Mouse (Mus musculus) megakaryocyte-erythroid progenitor cell, adult 5-6 weeks (primary cell): ENCODE results near the gene Dcp1b. TPM values are rescaled to one million over a fixed set of nuclear protein-coding genes. Genes with fewer than 3 reads are reported as not detected.

Source experiments
- ATAC-seq: replicated peaks from 2 replicates; pipeline ENCODE4 v1.8.0; 2016; ENCODE audit warnings: mild to moderate bottlenecking, inconsistent platforms; ENCODE audit not compliant: severe bottlenecking, poor library complexity, low FRiP score, low TSS enrichment
- total RNA-seq, 2 experiments: library from RNA; stranded (forward) in 1 of 2; stranded (reverse) in 1 of 2; fragments of 200-1000, 215-1000 nt in 1 of 2; fragments of >200 nt in 1 of 2; fragmentation: Nextera tagmentation in 1 of 2; gene quantifications; 2 replicates each; pipeline ENCODE4 v1.2.3; 2014 to 2017

The Dcp1b gene
- total RNA-seq, 2 experiments from 2014 or later, result 9.7 to 26.1 TPM

DNA sequence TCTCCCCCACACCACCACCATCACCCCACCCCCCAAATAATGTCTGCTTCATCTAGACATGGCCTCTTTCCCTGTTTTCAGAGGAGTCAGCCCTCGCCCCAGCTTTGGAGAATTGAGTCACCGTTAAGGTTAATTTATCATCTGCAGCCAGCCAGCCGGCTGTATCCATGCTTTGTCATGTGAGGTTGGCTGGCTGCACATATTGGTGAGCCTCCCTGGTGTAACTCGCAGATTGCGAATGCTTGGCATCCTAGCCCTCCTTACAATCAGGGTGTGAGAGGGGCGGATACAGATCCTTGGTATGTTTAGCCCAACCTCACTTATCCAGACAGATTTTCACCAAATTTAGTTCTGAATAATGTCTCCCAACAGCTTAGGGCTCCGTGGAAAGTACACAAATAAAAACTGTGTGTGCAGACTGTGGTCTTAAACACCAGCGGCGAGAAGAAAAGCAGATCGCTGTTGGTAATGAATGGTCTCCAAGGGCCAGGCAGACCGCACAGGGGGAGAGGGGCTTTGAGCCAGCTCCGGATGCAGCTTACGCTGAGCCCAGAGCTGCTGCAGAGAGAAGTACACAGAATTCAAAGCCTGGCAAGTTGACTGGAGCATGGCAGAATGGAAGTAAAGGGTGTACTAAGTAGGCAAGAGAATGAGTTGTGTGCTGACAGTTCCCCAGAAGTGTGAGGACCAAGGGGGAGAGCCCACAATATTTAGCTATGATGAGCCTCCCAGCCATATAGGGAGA, 49.6 kb downstream of the Dcp1b start:
- ATAC-seq, result peak; percentile 61

- ATAC-seq, result no peak
These were observed 50.2 kb downstream of the Dcp1b start for GRCm38 (mm10) chr6:119225226-119225625.

DNA sequence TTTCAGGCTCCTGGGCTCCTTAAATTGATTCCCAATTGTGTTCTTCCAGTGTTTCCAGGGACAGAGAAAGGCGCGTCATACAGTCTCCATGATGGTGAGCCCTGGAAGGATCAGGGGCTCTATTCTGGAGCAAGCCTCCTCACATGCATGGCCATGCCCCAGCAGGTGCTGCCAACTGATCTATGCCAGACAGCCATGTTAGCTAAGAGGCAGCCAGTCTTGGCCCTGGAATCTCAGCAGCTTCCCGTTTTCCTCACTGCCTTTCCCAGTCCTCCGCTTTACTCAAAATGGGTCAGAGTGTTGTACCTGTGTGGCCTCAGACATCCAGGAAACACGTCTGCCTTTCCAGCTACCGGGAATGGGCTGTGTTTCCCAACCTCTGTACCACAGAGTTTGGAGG, 50.7 kb downstream of the Dcp1b start:
- no peak for ATAC-seq

DNA sequence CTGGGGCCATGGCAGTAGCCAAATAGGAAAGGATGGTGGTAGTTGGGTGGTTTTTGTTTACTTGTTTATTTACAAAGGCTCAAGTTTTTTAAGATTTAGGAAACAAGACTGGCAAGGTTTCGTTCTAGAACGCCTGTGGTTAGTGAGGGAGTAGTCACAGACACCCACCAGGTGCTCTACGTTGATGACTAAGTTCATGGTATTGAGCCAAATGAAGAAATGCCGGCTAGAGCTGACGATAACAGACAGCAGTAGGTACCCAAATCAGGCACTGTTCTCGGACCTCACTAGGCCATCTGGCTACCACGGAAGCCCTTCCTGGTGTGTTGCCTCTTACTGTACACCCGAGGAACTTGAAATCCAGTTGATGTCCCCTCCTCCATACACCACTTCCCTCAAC, 51.9 kb downstream of the Dcp1b start:
- no peak for ATAC-seq

- ATAC-seq, result no peak
These were observed 54.0 kb downstream of the Dcp1b start for GRCm38 (mm10) chr6:119228861-119229603.

- 0 out of 2 replicates have a peak, but pooled peaks have one; percentile 47 for ATAC-seq
These were observed 58.0 kb downstream of the Dcp1b start for GRCm38 (mm10) chr6:119233066-119233465.

DNA sequence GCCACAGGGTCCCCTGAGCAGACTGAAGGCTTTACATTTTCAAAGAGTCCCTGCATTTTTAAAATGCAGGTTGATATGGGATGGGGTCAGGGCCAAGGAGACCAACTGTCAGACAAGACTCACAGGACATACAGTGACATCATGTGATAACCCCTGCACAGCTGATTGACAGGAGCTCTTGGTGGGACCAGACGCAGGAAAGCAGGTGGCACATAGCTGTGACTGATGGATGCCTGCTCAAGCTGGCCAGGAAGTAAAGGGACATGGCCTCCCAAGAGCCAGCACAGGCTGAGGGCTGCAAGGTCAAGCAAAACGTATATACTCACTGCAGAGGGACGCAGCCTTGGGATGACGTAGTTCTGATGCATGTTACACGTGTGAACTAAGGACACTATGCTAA, 60.4 kb downstream of the Dcp1b start:
- no peak for ATAC-seq

- ATAC-seq, result no peak
These were observed 61.2 kb downstream of the Dcp1b start, which contains the start of gene Cacna2d4 for GRCm38 (mm10) chr6:119236241-119236640. Gene Cacna2d4 (plus strand): TSS chr6:119236526.

GRCm38 (mm10) chr6:119237427-119237989, 62.5 kb downstream of the Dcp1b start:
- no peak for ATAC-seq

DNA sequence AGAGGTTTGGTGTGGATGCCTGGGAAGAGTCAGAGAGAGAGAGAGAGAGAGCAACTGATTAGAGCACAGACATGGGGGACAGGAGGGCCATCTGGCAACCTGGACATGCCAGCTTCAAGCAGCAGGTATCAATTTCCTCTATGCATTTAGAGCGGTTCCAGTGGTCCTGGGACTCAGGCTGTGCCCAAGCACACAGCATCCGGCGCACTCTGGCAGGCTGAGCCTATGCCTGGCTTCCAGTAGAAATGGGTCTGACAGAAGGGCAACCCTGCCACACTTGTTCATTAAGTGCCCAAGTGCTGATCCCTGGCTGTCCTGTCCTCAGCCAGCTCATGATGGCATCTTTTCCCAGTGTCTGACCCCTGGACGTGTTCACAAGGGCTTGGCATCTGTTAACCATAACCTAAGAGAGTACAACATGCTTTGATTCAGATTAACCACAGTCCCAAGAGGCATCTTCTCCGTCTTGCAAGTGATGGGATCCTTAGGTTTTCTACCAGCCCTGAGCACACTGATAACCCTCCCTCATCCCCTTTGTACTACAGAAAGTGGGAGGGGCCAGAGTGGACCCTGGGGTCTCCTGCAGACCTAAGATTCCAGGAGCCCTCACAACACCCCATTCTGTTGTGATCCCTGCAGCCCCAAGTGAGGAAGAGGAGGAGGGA, 64.4 kb downstream of the Dcp1b start:
- no peak for ATAC-seq

DNA sequence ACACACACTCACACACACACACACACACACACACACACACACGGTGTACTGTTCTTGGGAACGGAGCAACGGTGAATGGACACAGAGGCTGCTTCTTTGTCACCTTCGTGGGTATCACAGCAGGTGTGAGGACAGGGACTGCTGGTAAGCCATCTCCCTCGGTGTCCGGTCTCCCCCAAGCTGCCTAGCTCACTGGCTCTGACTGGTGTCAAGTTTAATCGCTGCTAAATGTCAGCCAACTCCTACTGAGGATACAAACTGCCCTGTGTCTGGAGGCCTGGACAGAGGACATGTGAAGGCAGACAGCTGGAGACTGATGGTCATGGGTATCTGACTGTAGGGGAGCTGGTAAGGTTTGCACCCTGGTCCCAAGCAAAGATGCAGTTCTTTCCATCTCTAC, 65.2 kb downstream of the Dcp1b start:
- no peak for ATAC-seq

DNA sequence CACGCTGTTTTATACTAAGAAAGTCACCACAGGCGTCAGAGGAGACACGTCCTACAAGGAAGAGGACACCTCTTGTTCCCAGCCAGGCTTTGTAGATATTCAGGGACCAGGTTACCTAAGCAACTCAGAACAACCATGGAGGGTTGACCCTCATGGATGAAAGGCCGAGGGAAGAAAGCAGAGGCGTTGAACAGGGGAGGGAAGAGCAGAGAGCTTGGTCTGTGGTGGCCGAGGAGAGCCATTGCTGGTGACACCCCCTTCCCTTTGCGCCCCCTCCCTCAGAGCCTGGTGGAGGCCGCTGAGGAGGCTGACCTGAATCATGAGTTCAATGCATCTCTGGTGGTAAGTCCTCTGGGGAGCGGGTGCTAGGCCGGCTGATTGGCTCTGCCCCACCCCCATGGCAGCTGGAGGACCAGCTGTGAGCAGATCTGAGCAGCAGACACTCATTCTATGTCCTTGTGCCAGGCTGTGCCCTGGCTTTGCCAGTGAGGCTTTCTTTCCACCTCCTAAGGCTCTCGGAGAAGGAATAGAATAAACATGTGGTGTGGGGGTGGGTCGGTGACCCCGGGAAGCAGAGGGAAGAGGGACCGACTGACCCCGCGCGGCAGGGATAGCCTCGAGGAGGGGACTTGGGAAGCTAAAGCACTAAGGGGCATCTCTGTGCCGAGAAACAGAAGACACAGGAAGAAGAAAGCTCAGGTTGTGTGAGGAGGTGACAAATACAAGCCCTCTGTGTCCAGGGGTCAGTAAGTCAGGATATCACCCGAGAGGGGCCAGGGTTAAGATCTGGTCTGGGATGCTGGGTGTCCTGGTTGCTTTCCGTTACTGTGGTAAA, 66.0 kb downstream of the Dcp1b start:
- no peak for ATAC-seq

DNA sequence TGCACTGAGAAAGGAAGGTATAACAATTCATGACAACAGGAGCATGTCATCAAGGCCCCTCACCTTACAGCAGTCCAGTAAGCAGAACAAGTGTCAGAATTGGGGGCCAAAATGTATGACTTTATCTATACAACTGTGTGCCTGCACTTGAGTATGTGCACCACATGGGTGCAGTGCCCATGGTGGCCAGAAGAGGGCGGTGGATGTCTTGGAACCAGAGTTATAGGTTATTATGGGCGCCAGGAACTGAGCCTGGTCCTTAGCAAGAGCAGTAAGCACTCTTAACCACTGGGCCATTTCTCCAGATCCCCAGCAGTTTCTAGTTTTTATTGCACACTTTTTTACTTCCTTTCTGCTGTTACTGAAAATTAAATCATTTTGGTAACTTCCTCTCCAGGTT, 71.0 kb downstream of the Dcp1b start:
- no peak for ATAC-seq

DNA sequence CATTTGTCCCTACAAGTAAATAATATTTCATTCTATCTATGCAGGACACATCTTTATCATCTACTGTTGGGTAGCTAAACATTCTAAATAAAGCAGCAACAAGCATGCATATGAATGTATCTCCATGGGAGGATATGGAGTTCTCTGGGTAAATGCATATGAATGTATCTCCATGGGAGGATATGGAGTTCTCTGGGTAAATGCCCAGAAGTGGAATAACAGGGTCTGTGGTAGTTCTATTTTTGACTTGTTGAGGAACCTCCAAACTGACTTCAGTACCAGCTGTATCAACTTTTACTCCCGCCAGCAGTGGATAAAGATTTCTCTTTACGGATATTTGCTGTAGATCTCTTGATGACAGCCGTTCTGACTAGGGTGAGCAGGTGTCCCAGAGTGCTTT, 73.5 kb downstream of the Dcp1b start:
- no peak for ATAC-seq

GRCm38 (mm10) chr6:119249726-119250125, 74.7 kb downstream of the Dcp1b start:
- no peak for ATAC-seq

- no peak for ATAC-seq
These were observed 76.7 kb downstream of the Dcp1b start for GRCm38 (mm10) chr6:119251704-119252103.
